Mouse (Mus musculus) liver, embryonic 14.5 days (tissue): ENCODE data around the gene Ezr. TPM values are rescaled to one million over a fixed set of nuclear protein-coding genes. Genes with fewer than 3 reads are reported as not detected.
"Not testable (repeated sequence)": the region's sequence is repeated elsewhere in the genome, so short reads cannot be mapped to it uniquely, and the experiment has no call there.

Source experiments
- ATAC-seq: fragments of 200-750 bp; cut with Nextera tagmentation; 2 replicates; pipeline ENCODE4 v1.8.0; 2017; ENCODE audit warnings: moderate number of reproducible peaks, mild to moderate bottlenecking, moderate library complexity; ENCODE audit not compliant: insufficient read depth
- DNase-seq, 3 experiments: peaks; one replicate each; pipeline ENCODE4 v3.0.0-alpha.2; 2012 to 2013; ENCODE audit warnings: low read depth in 3 of 3, low spot score in 3 of 3
- H3K27ac ChIP-seq: fragments of 300-500 bp; sonication (generic); 2 replicates; pipeline ENCODE4 v1.5.1; 2014; ENCODE audit warnings: moderate library complexity, mild to moderate bottlenecking, control low read depth, inconsistent platforms
- H3K27me3 ChIP-seq: fragments of 300-500 bp; sonication (generic); 2 replicates; pipeline ENCODE4 v1.6.1; 2014; ENCODE audit warnings: mild to moderate bottlenecking, low read length, moderate library complexity; ENCODE audit not compliant: control insufficient read depth, insufficient read depth
- H3K36me3 ChIP-seq: fragments of 300-500 bp; sonication (generic); replicated peaks from 2 replicates; pipeline ENCODE4 v1.6.1; 2014; ENCODE audit warnings: low read depth; ENCODE audit not compliant: control insufficient read depth, insufficient read depth
- H3K4me1 ChIP-seq, 2 experiments: fragments of 200-500 bp in 1 of 2; fragments of 300-500 bp in 1 of 2; sonication (generic) in 1 of 2; replicated peaks; 2 replicates each; pipeline ENCODE4 v1.6.1; 2012 to 2014; ENCODE audit warnings: antibody characterized with exemption in 1 of 2, inconsistent platforms in 1 of 2, low read length in 1 of 2; ENCODE audit not compliant: control insufficient read depth in 2 of 2, insufficient read depth in 2 of 2
- H3K4me2 ChIP-seq: fragments of 300-500 bp; sonication (generic); 2 replicates; pipeline ENCODE4 v1.6.1; 2014; ENCODE audit warnings: low read depth, mild to moderate bottlenecking, control low read depth, moderate library complexity
- H3K4me3 ChIP-seq, 2 experiments: fragments of 200-500 bp in 1 of 2; fragments of 300-500 bp in 1 of 2; sonication (generic) in 1 of 2; 2 replicates each; pipeline ENCODE4 v1.5.1; 2012 to 2014; ENCODE audit warnings: low read depth in 2 of 2, low read length in 2 of 2, mild to moderate bottlenecking in 2 of 2, control low read depth in 1 of 2, inconsistent platforms in 1 of 2, moderate library complexity in 1 of 2; ENCODE audit not compliant: insufficient read depth in 1 of 2
- H3K9ac ChIP-seq: fragments of 300-500 bp; sonication (generic); replicated peaks from 2 replicates; pipeline ENCODE4 v1.6.1; 2014; ENCODE audit warnings: mild to moderate bottlenecking, control low read depth, moderate library complexity
- H3K9me3 ChIP-seq: fragments of 300-500 bp; sonication (generic); 2 replicates; pipeline ENCODE4 v1.6.1; 2016; ENCODE audit warnings: low read length, mixed read lengths; ENCODE audit not compliant: control insufficient read depth
- CTCF ChIP-seq: IDR thresholded peaks from 2 replicates; pipeline ENCODE4 v1.5.1; 2016; ENCODE audit warnings: antibody characterized with exemption, low read depth, control low read depth
- WGBS: fragments of 180-500 bp; shearing (Covaris S2); extraction: QIAGEN DNeasy Blood & Tissue Kit; methylation state at CpG from one replicate; pipeline ENCODE4 v1.1.7; 2014; ENCODE audit not compliant: insufficient replicate concordance; 5-methylcytosine and 5-hydroxymethylcytosine counted together
- polyA plus RNA-seq, 2 experiments: library from polyadenylated mRNA; depleted of rRNA in 1 of 2; stranded (reverse) in 1 of 2; unstranded in 1 of 2; fragments of >200 nt; fragmentation: Nextera tagmentation in 1 of 2; extraction: Ambion mirVana in 1 of 2; gene quantifications; 2 replicates each; pipeline versions ENCODE4 v1.2.1 to v1.2.3; 2012 to 2014

The Ezr gene
- polyA plus RNA-seq, 2 experiments: 31.2 to 41.7 TPM

- not testable (repeated sequence) for H3K36me3 ChIP-seq, H3K4me2 ChIP-seq, H3K4me1 ChIP-seq, H3K9me3 ChIP-seq, H3K27me3 ChIP-seq, H3K27ac ChIP-seq, DNase-seq, ATAC-seq, H3K4me3 ChIP-seq, H3K9ac ChIP-seq
- peak; percentile 76 for TF ChIP-seq CTCF
- WGBS: 5% methylated on average over 2 of the region's 2 CpGs
Observed at GRCm38 (mm10) chr17:6691596-6691995, 91.0 kb downstream of the Ezr start.

GRCm38 (mm10) chr17:6689344-6689743 lies 93.2 kb downstream of the Ezr start:
- H3K27me3 ChIP-seq, ATAC-seq: not testable (repeated sequence)

More at GRCm38 (mm10) chr17:6689344-6689743, 93.2 kb downstream of the Ezr start:
- not testable (repeated sequence) for H3K4me3 ChIP-seq, H3K36me3 ChIP-seq, DNase-seq, H3K9ac ChIP-seq, H3K27ac ChIP-seq, H3K4me2 ChIP-seq, H3K4me1 ChIP-seq, H3K9me3 ChIP-seq
- whole genome bisulfite sequencing: 100% methylated on average over 2 of the region's 4 CpGs

Other genes starting within 250 kb of the Ezr start
- 5.3 and 6.2 TPM in 2 replicates for gene Dynlt1c, start 181.1 kb downstream of the Ezr start, polyA plus RNA-seq (2012; rRNA removed)
- gene Dynlt1c, start 181.1 kb downstream of the Ezr start, polyA plus RNA-seq (2014; fragmentation: Nextera tagmentation; extraction: Ambion mirVana): 2.8 and 4.6 TPM in 2 replicates
- gene Dynlt1f, start 126.9 kb downstream of the Ezr start, polyA plus RNA-seq (2012; rRNA removed): 61.5 and 69.6 TPM in 2 replicates
- 106 and 109 TPM in 2 replicates for gene Dynlt1f, start 126.9 kb downstream of the Ezr start, polyA plus RNA-seq (2014; fragmentation: Nextera tagmentation; extraction: Ambion mirVana)
- gene Sytl3, start 123.7 kb downstream of the Ezr start, polyA plus RNA-seq (2012; rRNA removed): 0.06 TPM in 1 of 2 replicates, not detected in the other
- 0.15 TPM in 1 of 2 replicates, not detected in the other for gene Sytl3, start 123.7 kb downstream of the Ezr start, polyA plus RNA-seq (2014; fragmentation: Nextera tagmentation; extraction: Ambion mirVana)
- gene Rsph3b, start 165.9 kb upstream of the Ezr start, polyA plus RNA-seq (2012; rRNA removed): 4.5 and 5.4 TPM in 2 replicates
- 11.0 and 14.0 TPM in 2 replicates for gene Rsph3b, start 165.9 kb upstream of the Ezr start, polyA plus RNA-seq (2014; fragmentation: Nextera tagmentation; extraction: Ambion mirVana)
- gene Tagap1, start 178.4 kb upstream of the Ezr start, polyA plus RNA-seq (2012; rRNA removed): 8.8 and 11.2 TPM in 2 replicates
- gene Tagap1, start 178.4 kb upstream of the Ezr start, polyA plus RNA-seq (2014; fragmentation: Nextera tagmentation; extraction: Ambion mirVana): 12.4 and 14.7 TPM in 2 replicates
- gene Rnaset2b, start 187.8 kb upstream of the Ezr start, polyA plus RNA-seq (2012; rRNA removed): 39.4 and 63.3 TPM in 2 replicates
- 94.6 and 108 TPM in 2 replicates for gene Rnaset2b, start 187.8 kb upstream of the Ezr start, polyA plus RNA-seq (2014; fragmentation: Nextera tagmentation; extraction: Ambion mirVana)
- gene Gm49721, start 196.1 kb upstream of the Ezr start, polyA plus RNA-seq (2012; rRNA removed): 0.10 and 0.15 TPM in 2 replicates
- 0.06 TPM in 1 of 2 replicates, not detected in the other for gene Gm49721, start 196.1 kb upstream of the Ezr start, polyA plus RNA-seq (2014; fragmentation: Nextera tagmentation; extraction: Ambion mirVana)
- gene Gm1604a, start 242.8 kb upstream of the Ezr start, polyA plus RNA-seq (2012; rRNA removed): not detected in 2 replicates
- gene Gm1604a, start 242.8 kb upstream of the Ezr start, polyA plus RNA-seq (2014; fragmentation: Nextera tagmentation; extraction: Ambion mirVana): 0.14 TPM in 1 of 2 replicates, not detected in the other